Comparison of ENCODE assay signal across 8 mouse cellular contexts in genomic region chr8:121082218-121083092, GRCm38 (mm10). TPM values are rescaled to one million over a fixed set of nuclear protein-coding genes. Genes with fewer than 3 reads are reported as not detected.
A peak's percentile ranks its signal among the peaks of the same experiment; 100 is the strongest.
DNase-seq lines count a peak whose midpoint lies in the region; ATAC-seq and TF ChIP-seq lines count a peak whose summit lies in the region.

No protein-coding gene starts in this region.

- WGBS in hindbrain, embryonic 13.5 days: under 1% methylated on average over 57 of the region's 57 CpGs
- WGBS in midbrain, embryonic 11.5 days: under 1% methylated on average over 57 of the region's 57 CpGs

- DNase-seq in gastrocnemius, adult 2 months: no peak
- no peak for DNase-seq in gastrocnemius, postnatal 14 days
- peak; percentile 63 for DNase-seq in ES-CJ7 (ENCODE audit: low read depth, low spot score)
- peak; percentile 91 for DNase-seq in midbrain, embryonic 11.5 days (ENCODE audit: low spot score, missing footprints)
- no peak for DNase-seq in ovary, postnatal 14 days (ENCODE audit: low spot score)
- DNase-seq in cerebellum, adult 9-11 months: no peak

- ATAC-seq in hindbrain, embryonic 13.5 days (ENCODE audit: low FRiP score): no peak
- no peak for ATAC-seq in midbrain, embryonic 11.5 days (ENCODE audit: low FRiP score)
- ATAC-seq in megakaryocyte progenitor cell, adult 5-6 weeks (replicated peaks; ENCODE audit: poor library complexity): no peak

- H3K27ac ChIP-seq in gastrocnemius, adult 2 months: no peak overlapping the region
- no peak overlapping the region for H3K27ac ChIP-seq in hindbrain, embryonic 13.5 days
- H3K27ac ChIP-seq in midbrain, embryonic 11.5 days (ENCODE audit: low read depth, low read length): no peak overlapping the region

- no peaks in the 10 kb centered on the region for H3K36me3 ChIP-seq in hindbrain, embryonic 13.5 days
- no peaks in the 10 kb centered on the region for H3K36me3 ChIP-seq in midbrain, embryonic 11.5 days (ENCODE audit: control insufficient read depth, insufficient read depth, low read length)

- peaks cover 25% of the 10 kb centered on the region for H3K4me1 ChIP-seq in hindbrain, embryonic 13.5 days (replicated peaks)
- H3K4me1 ChIP-seq in midbrain, embryonic 11.5 days (ENCODE audit: control insufficient read depth, insufficient read depth, low read length): peaks cover 23% of the 10 kb centered on the region

- intact Hi-C loops in gastrocnemius, adult 2 months (cut with DNase I): no loop called here
- intact Hi-C loops in gastrocnemius, postnatal 14 days (cut with DNase I; ENCODE audit: low total_unique reads): no loop called here

- no peak overlapping the region for H3K9ac ChIP-seq in hindbrain, embryonic 13.5 days
- H3K9ac ChIP-seq in midbrain, embryonic 11.5 days (ENCODE audit: low read length): no peak overlapping the region

- peak overlapping the region; percentile 57 for H3K4me2 ChIP-seq in hindbrain, embryonic 13.5 days
- peak overlapping the region; percentile 74 for H3K4me2 ChIP-seq in midbrain, embryonic 11.5 days

- H3K4me3 ChIP-seq in gastrocnemius, adult 2 months: peak overlapping the region; percentile 84
- peak overlapping the region; percentile 36 for H3K4me3 ChIP-seq in hindbrain, embryonic 13.5 days
- H3K4me3 ChIP-seq in midbrain, embryonic 11.5 days (ENCODE audit: low read depth, low read length): peak overlapping the region; percentile 38

- H3K27me3 ChIP-seq in hindbrain, embryonic 13.5 days: peaks cover 100% of the 10 kb centered on the region
- peaks cover 99% of the 10 kb centered on the region for H3K27me3 ChIP-seq in midbrain, embryonic 11.5 days (ENCODE audit: control insufficient read depth, insufficient read depth, low read length)

- no peak for TF ChIP-seq CTCF in gastrocnemius, adult 2 months (IDR thresholded peaks at IDR 0.05)

- no peaks in the 10 kb centered on the region for H3K9me3 ChIP-seq in hindbrain, embryonic 13.5 days
- H3K9me3 ChIP-seq in midbrain, embryonic 11.5 days (ENCODE audit: control insufficient read depth, low read length): no peaks in the 10 kb centered on the region

RNA-seq across cellular contexts. Expression of gene Foxf1, which starts 1.7 kb away (rescaled TPM):
- under 1 TPM; 0.10 to 0.14 TPM for total RNA-seq in gastrocnemius, adult 2 months (2021)
- under 1 TPM; 0.14 to 0.18 TPM for total RNA-seq in gastrocnemius, postnatal 14 days (2021)
- polyA plus RNA-seq in hindbrain, embryonic 13.5 days (2015; fragmentation: Nextera tagmentation; extraction: Ambion mirVana): 0.96 and 1.3 TPM in 2 replicates
- polyA plus RNA-seq in midbrain, embryonic 11.5 days (2014; fragmentation: Nextera tagmentation; extraction: Ambion mirVana): 0.17 and 0.20 TPM in 2 replicates
- not detected in 2 replicates for total RNA-seq in megakaryocyte progenitor cell, adult 5-6 weeks (2015)
- not detected in 2 replicates for total RNA-seq in megakaryocyte progenitor cell, adult 5-6 weeks (2017)

RNA-seq across cellular contexts. Expression of gene Mthfsd, which starts 25.7 kb away (rescaled TPM):
- total RNA-seq in gastrocnemius, adult 2 months (2021): 10 to 100 TPM; 16.2 to 17.9 TPM
- total RNA-seq in gastrocnemius, postnatal 14 days (2021): 10 to 100 TPM; 12.5 to 13.0 TPM
- polyA plus RNA-seq in hindbrain, embryonic 13.5 days (2015; fragmentation: Nextera tagmentation; extraction: Ambion mirVana): 53.8 and 54.1 TPM in 2 replicates
- 47.4 and 50.4 TPM in 2 replicates for polyA plus RNA-seq in midbrain, embryonic 11.5 days (2014; fragmentation: Nextera tagmentation; extraction: Ambion mirVana)
- total RNA-seq in megakaryocyte progenitor cell, adult 5-6 weeks (2015): 13.9 and 17.4 TPM in 2 replicates
- 20.9 and 21.8 TPM in 2 replicates for total RNA-seq in megakaryocyte progenitor cell, adult 5-6 weeks (2017)

RNA-seq across cellular contexts. Expression of gene Foxc2, which starts 33.5 kb away (rescaled TPM):
- under 1 TPM; 0.20 TPM for total RNA-seq in gastrocnemius, adult 2 months (2021)
- total RNA-seq in gastrocnemius, postnatal 14 days (2021): under 1 TPM; 0.33 to 0.45 TPM
- polyA plus RNA-seq in hindbrain, embryonic 13.5 days (2015; fragmentation: Nextera tagmentation; extraction: Ambion mirVana): 2.8 and 4.1 TPM in 2 replicates
- polyA plus RNA-seq in midbrain, embryonic 11.5 days (2014; fragmentation: Nextera tagmentation; extraction: Ambion mirVana): 7.0 and 7.1 TPM in 2 replicates
- total RNA-seq in megakaryocyte progenitor cell, adult 5-6 weeks (2015): not detected in 2 replicates
- not detected in 2 replicates for total RNA-seq in megakaryocyte progenitor cell, adult 5-6 weeks (2017)

RNA-seq across cellular contexts. Expression of gene Foxl1, which starts 45.3 kb away (rescaled TPM):
- total RNA-seq in gastrocnemius, adult 2 months (2021): not detected
- under 1 TPM in 1 of 2 experiments, not detected in 1; 0.10 TPM for total RNA-seq in gastrocnemius, postnatal 14 days (2021)
- 0.16 and 0.27 TPM in 2 replicates for polyA plus RNA-seq in hindbrain, embryonic 13.5 days (2015; fragmentation: Nextera tagmentation; extraction: Ambion mirVana)
- 0.46 and 0.79 TPM in 2 replicates for polyA plus RNA-seq in midbrain, embryonic 11.5 days (2014; fragmentation: Nextera tagmentation; extraction: Ambion mirVana)
- total RNA-seq in megakaryocyte progenitor cell, adult 5-6 weeks (2015): not detected in 2 replicates
- not detected in 2 replicates for total RNA-seq in megakaryocyte progenitor cell, adult 5-6 weeks (2017)

Comparison
In these comparisons a context has a peak if more than half of its experiments do, and no peak if none do; other contexts are left out.
1. DNase-seq: peak in ES-CJ7 (single experiment) and midbrain, embryonic 11.5 days (single experiment); none in gastrocnemius, adult 2 months (single experiment), gastrocnemius, postnatal 14 days (single experiment), ovary, postnatal 14 days (single experiment) and cerebellum, adult 9-11 months (single experiment).
2. Peak in every context shown above with its lines, with median percentiles within 50 percentile points of each other: H3K4me3 ChIP-seq.